Mouse (Mus musculus) heart, adult 2 months (tissue): ENCODE measurements around the gene Erfe.

Experiments
- CTCF ChIP-seq: fragments of 200-600 bp; IDR thresholded peaks from 2 replicates; pipeline ENCODE4 v1.8.1; 2022; ENCODE audit warnings: antibody characterized with exemption, mild to moderate bottlenecking, moderate library complexity
- EP300 ChIP-seq: fragments of 200-500 bp; IDR thresholded peaks from 2 replicates; pipeline ENCODE4 v1.6.1; 2011; ENCODE audit warnings: low read depth, low read length, control low read depth; ENCODE audit not compliant: insufficient read depth
- POLR2A ChIP-seq: fragments of 200-500 bp; IDR thresholded peaks from 2 replicates; pipeline ENCODE4 v1.6.1; 2011; ENCODE audit warnings: mild to moderate bottlenecking, low read depth, low read length, control low read depth; ENCODE audit not compliant: insufficient read depth

DNA sequence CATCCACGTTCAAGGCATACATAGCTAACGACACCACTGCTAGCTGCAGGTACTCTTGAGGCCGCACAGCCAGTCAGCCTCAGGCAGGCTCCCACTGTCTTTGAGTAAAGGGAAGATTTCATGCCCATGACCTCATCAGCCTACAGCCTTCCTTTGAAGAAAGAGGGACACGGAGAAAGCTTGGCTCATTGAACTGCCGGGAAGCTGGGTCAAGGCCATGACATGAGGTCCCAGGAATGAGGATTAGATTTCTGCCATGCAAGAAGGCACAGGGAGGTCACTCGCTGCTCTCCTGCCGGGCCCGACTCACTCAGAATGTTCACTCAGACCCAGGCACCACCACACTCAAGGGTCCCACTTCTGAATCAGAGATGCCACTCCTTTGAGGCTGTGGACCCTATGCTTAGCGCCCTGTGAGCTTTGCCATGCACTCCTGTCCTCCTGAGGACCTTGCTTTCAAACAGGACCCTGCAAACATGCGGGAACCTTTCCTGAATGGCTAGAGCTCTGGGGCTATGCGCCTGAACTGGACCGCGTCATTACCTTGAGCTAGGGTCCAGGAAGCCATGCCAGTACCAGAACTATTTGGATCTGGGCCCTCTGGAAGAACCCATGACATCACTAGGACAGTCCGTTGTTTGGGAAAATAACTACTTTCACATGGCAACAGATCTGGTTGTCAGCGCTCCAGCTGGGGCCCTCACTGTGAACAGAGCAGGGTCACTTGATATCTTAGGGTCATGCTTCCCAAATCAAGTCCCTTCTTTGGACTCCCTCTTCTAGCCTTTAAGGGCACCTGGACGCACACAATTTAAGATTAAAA, 1.2 kb upstream of the Erfe start:
- TF ChIP-seq POLR2A: no peak
- TF ChIP-seq CTCF: no peak
- TF ChIP-seq EP300: no peak
